Mouse (Mus musculus): ENCODE data around the gene Fbxw9. TPM values are rescaled to one million over a fixed set of nuclear protein-coding genes. Genes with fewer than 3 reads are reported as not detected.

Fbxw9 gene
- polyA plus RNA-seq, 1 experiment, result 32.6 TPM

- WGBS, result 87% methylated on average over 7 of the region's 7 CpGs
- Histone ChIP-seq H3K27ac (ENCODE audit: insufficient read depth, low read depth, low read length) (no peak overlapping the region), H3K4me1 (ENCODE audit: control insufficient read depth, insufficient read depth, low read length) (no peaks in the 10 kb centered on the region), H3K36me3 (ENCODE audit: control insufficient read depth, insufficient read depth, low read length) (no peaks in the 10 kb centered on the region; the same call in 1 of the 2 replicates), H3K4me3 (ENCODE audit: insufficient read depth, low read depth, low read length) (no peak overlapping the region), H3K27me3 (replicated peaks; ENCODE audit: control insufficient read depth, insufficient read depth, low read length) (no peaks in the 10 kb centered on the region)
- TF ChIP-seq POLR2A (IDR thresholded peaks at IDR 0.05; ENCODE audit: low read depth, low read length), result no peak
- DNase-seq, result no peak
These were observed 35.7 kb downstream of the Fbxw9 start for GRCm38 (mm10) chr8:85095566-85095965.

DNA sequence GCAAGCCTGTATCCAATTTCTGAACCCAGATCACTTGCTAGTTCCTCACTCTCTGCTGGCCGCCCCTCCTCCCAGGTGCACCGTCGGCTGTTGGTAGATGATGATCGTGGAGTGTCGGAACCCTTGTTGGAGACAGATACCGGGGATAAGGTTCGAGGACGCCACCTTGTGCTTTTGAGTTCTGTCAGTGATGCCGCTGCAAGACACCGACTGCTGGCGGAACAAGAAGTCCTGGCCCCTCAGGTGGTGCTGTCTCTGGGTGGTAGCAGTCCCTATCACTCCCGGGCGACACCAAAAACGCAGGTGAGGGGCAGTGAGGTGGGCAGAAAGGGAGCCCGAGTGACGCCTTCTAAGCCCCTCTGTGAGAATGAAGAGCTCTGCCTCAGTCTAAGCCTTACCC, 36.3 kb downstream of the Fbxw9 start:
- TF ChIP-seq CTCF (conservative IDR thresholded peaks at IDR 0.05; ENCODE audit: insufficient read depth, insufficient read length, low read depth, low read length) (no peak), POLR2A (IDR thresholded peaks at IDR 0.05; ENCODE audit: low read depth, low read length) (no peak)
- H3K4me1 ChIP-seq (ENCODE audit: control insufficient read depth, insufficient read depth, low read length), result no peaks in the 10 kb centered on the region
- H3K4me3 ChIP-seq (ENCODE audit: insufficient read depth, low read depth, low read length), result no peak overlapping the region
- H3K27ac ChIP-seq (ENCODE audit: insufficient read depth, low read depth, low read length), result no peak overlapping the region
- no peaks in the 10 kb centered on the region; the same call in 1 of the 2 replicates for H3K36me3 ChIP-seq (ENCODE audit: control insufficient read depth, insufficient read depth, low read length)
- WGBS, result 90% methylated on average over 16 of the region's 16 CpGs
- no peak for DNase-seq
- no peaks in the 10 kb centered on the region for H3K27me3 ChIP-seq (replicated peaks; ENCODE audit: control insufficient read depth, insufficient read depth, low read length)

DNA sequence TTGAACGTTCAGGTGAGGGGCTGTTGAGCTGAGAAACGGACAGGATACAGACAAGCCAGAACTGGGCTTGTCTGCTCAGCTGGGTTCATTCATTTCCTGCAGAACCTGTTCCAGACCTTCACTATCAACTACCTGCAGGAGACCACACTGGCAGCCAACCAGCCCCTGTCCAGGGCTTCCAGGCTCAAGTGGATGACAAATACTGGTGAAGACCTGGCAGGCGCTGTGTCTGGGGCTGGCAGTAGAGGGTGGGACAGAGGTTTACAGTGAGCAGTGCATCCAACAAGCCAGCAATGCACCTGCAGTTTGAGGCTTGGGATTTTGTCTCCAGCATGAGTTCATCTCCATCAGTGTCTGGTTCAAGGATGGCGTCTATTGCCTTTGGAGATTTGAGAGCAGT, 37.0 kb downstream of the Fbxw9 start:
- Histone ChIP-seq H3K27ac (ENCODE audit: insufficient read depth, low read depth, low read length) (no peak overlapping the region), H3K36me3 (ENCODE audit: control insufficient read depth, insufficient read depth, low read length) (no peaks in the 10 kb centered on the region; the same call in 1 of the 2 replicates), H3K27me3 (replicated peaks; ENCODE audit: control insufficient read depth, insufficient read depth, low read length) (no peaks in the 10 kb centered on the region), H3K4me3 (ENCODE audit: insufficient read depth, low read depth, low read length) (no peak overlapping the region), H3K4me1 (ENCODE audit: control insufficient read depth, insufficient read depth, low read length) (no peaks in the 10 kb centered on the region)
- no peak for TF ChIP-seq POLR2A (IDR thresholded peaks at IDR 0.05; ENCODE audit: low read depth, low read length)
- TF ChIP-seq CTCF (conservative IDR thresholded peaks at IDR 0.05; ENCODE audit: insufficient read depth, insufficient read length, low read depth, low read length), result no peak
- DNase-seq, result no peak
- WGBS, result 90% methylated on average over 4 of the region's 4 CpGs

DNA sequence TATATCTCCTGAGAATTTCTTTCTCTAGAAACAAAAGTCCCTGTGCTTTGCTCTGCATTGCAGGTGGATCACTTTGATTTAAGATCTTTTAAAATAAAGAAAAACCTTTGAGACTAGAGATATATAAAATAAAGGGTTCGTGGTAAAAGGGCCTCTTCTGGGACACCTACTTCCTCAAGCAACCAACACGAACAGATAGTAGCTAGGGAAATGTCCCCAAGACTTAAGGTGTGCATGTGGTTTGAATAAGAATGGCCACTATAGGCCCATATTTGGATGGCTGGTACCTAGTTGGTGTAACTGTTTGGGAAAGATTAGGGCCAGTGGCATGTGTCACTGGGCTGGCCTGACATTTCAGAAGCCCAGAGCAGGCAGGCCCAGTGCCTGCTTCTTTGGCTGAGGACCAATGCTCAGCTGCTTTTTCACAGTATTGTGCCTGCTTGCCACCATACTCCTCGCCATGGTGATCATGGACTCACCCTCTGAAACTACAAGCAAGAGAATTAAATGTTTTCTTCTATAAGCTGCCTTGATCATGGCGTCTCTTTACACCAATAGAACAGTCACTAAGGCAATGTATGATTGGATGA, 40.3 kb downstream of the Fbxw9 start:
- H3K27me3 ChIP-seq (replicated peaks; ENCODE audit: control insufficient read depth, insufficient read depth, low read length), result no peaks in the 10 kb centered on the region
- H3K36me3 ChIP-seq (ENCODE audit: control insufficient read depth, insufficient read depth, low read length), result no peaks in the 10 kb centered on the region; the same call in 1 of the 2 replicates
- 86% methylated on average over 4 of the region's 4 CpGs for WGBS
- no peak for TF ChIP-seq CTCF (conservative IDR thresholded peaks at IDR 0.05; ENCODE audit: insufficient read depth, insufficient read length, low read depth, low read length)
- no peak for DNase-seq
- H3K27ac ChIP-seq (ENCODE audit: insufficient read depth, low read depth, low read length), result no peak overlapping the region
- no peak overlapping the region for H3K4me3 ChIP-seq (ENCODE audit: insufficient read depth, low read depth, low read length)
- no peaks in the 10 kb centered on the region for H3K4me1 ChIP-seq (ENCODE audit: control insufficient read depth, insufficient read depth, low read length)

GRCm38 (mm10) chr8:85113241-85113640, 53.4 kb downstream of the Fbxw9 start:
- TF ChIP-seq CTCF (conservative IDR thresholded peaks at IDR 0.05; ENCODE audit: insufficient read depth, insufficient read length, low read depth, low read length) (no peak), POLR2A (IDR thresholded peaks at IDR 0.05; ENCODE audit: low read depth, low read length) (no peak)
- no peak for DNase-seq
- WGBS, result 93% methylated on average over 10 of the region's 10 CpGs
- Histone ChIP-seq H3K36me3 (ENCODE audit: control insufficient read depth, insufficient read depth, low read length) (peaks cover 14% of the 10 kb centered on the region), H3K4me3 (ENCODE audit: insufficient read depth, low read depth, low read length) (no peak overlapping the region), H3K4me1 (ENCODE audit: control insufficient read depth, insufficient read depth, low read length) (no peaks in the 10 kb centered on the region), H3K27me3 (replicated peaks; ENCODE audit: control insufficient read depth, insufficient read depth, low read length) (no peaks in the 10 kb centered on the region), H3K27ac (ENCODE audit: insufficient read depth, low read depth, low read length) (no peak overlapping the region)

DNA sequence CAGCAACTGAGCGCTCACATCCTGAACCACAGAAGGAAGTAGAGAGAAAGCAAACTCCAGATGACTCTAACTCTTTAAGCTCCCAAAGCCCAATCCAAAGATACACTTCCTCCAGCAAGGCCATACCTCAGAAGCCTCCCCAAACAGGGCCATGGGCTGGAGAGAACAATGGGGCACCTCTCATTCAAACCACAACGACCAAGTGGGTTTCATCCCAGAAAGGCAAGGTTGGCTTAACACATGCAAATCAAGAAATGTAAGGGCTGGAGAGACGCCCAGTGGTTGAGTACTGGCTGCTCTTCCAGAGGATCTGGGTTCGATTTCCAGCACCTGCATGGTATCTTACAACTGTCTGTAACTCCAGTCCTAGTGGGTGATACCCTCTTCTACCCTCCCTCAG, 55.6 kb downstream of the Fbxw9 start:
- no peak for TF ChIP-seq POLR2A (IDR thresholded peaks at IDR 0.05; ENCODE audit: low read depth, low read length)
- TF ChIP-seq CTCF (conservative IDR thresholded peaks at IDR 0.05; ENCODE audit: insufficient read depth, insufficient read length, low read depth, low read length), result no peak
- no peak overlapping the region for H3K4me3 ChIP-seq (ENCODE audit: insufficient read depth, low read depth, low read length)

More for the DNA sequence above, 55.6 kb downstream of the Fbxw9 start:
- peaks cover 7% of the 10 kb centered on the region for H3K4me1 ChIP-seq (ENCODE audit: control insufficient read depth, insufficient read depth, low read length)
- H3K36me3 ChIP-seq (ENCODE audit: control insufficient read depth, insufficient read depth, low read length), result peaks cover 6% of the 10 kb centered on the region
- DNase-seq, result no peak
- 81% methylated on average over 4 of the region's 4 CpGs for WGBS
- no peaks in the 10 kb centered on the region for H3K27me3 ChIP-seq (replicated peaks; ENCODE audit: control insufficient read depth, insufficient read depth, low read length)
- H3K27ac ChIP-seq (ENCODE audit: insufficient read depth, low read depth, low read length), result no peak overlapping the region

Other genes starting within 250 kb of the Fbxw9 start
- 4.4 and 4.5 TPM in 2 replicates for gene Dand5, start 237.2 kb upstream of the Fbxw9 start, polyA plus RNA-seq (2012; rRNA removed)
- 24.2 and 41.0 TPM in 2 replicates for gene Gadd45gip1, start 228.5 kb upstream of the Fbxw9 start, polyA plus RNA-seq (2012; rRNA removed)
- gene Rad23a, start 219.4 kb upstream of the Fbxw9 start, polyA plus RNA-seq (2012; rRNA removed), result 73.0 TPM in 2 replicates
- 316 and 337 TPM in 2 replicates for gene Calr, start 213.1 kb upstream of the Fbxw9 start, polyA plus RNA-seq (2012; rRNA removed)
- gene Farsa, start 203.1 kb upstream of the Fbxw9 start, polyA plus RNA-seq (2012; rRNA removed), result 37.5 and 37.6 TPM in 2 replicates
- gene Syce2, start 187.9 kb upstream of the Fbxw9 start, polyA plus RNA-seq (2012; rRNA removed), result 0.87 and 1.7 TPM in 2 replicates
- gene Gcdh, start 166.1 kb upstream of the Fbxw9 start, polyA plus RNA-seq (2012; rRNA removed), result 700 TPM in 2 replicates
- gene Klf1, start 158.1 kb upstream of the Fbxw9 start, polyA plus RNA-seq (2012; rRNA removed), result 3.2 and 6.0 TPM in 2 replicates
- gene Dnase2a, start 151.5 kb upstream of the Fbxw9 start, polyA plus RNA-seq (2012; rRNA removed), result 19.0 and 20.1 TPM in 2 replicates
- gene Mast1, start 122.7 kb upstream of the Fbxw9 start, polyA plus RNA-seq (2012; rRNA removed), result 0.18 and 0.38 TPM in 2 replicates
- not detected in 2 replicates for gene Rtbdn, start 113.1 kb upstream of the Fbxw9 start, polyA plus RNA-seq (2012; rRNA removed)
- not detected in 2 replicates for gene Gm49661, start 90.6 kb upstream of the Fbxw9 start, polyA plus RNA-seq (2012; rRNA removed)
- gene Prdx2, start 90.5 kb upstream of the Fbxw9 start, polyA plus RNA-seq (2012; rRNA removed), result 304 and 376 TPM in 2 replicates
- gene Rnaseh2a, start 90.3 kb upstream of the Fbxw9 start, polyA plus RNA-seq (2012; rRNA removed), result 29.4 and 34.4 TPM in 2 replicates
- 19.2 and 20.9 TPM in 2 replicates for gene Junb, start 81.3 kb upstream of the Fbxw9 start, polyA plus RNA-seq (2012; rRNA removed)
- gene Hook2, start 69.5 kb upstream of the Fbxw9 start, polyA plus RNA-seq (2012; rRNA removed), result 34.5 and 34.6 TPM in 2 replicates
- not detected in 2 replicates for gene Best2, start 45.5 kb upstream of the Fbxw9 start, polyA plus RNA-seq (2012; rRNA removed)
- 266 and 270 TPM in 2 replicates for gene Asna1, start 34.8 kb upstream of the Fbxw9 start, polyA plus RNA-seq (2012; rRNA removed)
- gene Trir, start 33.2 kb upstream of the Fbxw9 start, polyA plus RNA-seq (2012; rRNA removed), result 103 and 111 TPM in 2 replicates
- gene Tnpo2, start 23.1 kb upstream of the Fbxw9 start, polyA plus RNA-seq (2012; rRNA removed), result 36.1 and 45.0 TPM in 2 replicates
- gene Gm5741, start 7.9 kb downstream of the Fbxw9 start, polyA plus RNA-seq (2012; rRNA removed), result 0.91 TPM in 1 of 2 replicates, not detected in the other
- gene Dhps, start 11.7 kb downstream of the Fbxw9 start, polyA plus RNA-seq (2012; rRNA removed), result 26.0 and 30.8 TPM in 2 replicates
- gene Wdr83os, start 20.7 kb downstream of the Fbxw9 start, polyA plus RNA-seq (2012; rRNA removed), result 141 and 157 TPM in 2 replicates
- 33.7 and 37.7 TPM in 2 replicates for gene Wdr83, start 21.3 kb downstream of the Fbxw9 start, polyA plus RNA-seq (2012; rRNA removed)
- gene Man2b1, start 23.2 kb downstream of the Fbxw9 start, polyA plus RNA-seq (2012; rRNA removed), result 111 and 116 TPM in 2 replicates
- 0.76 and 0.84 TPM in 2 replicates for gene Zfp791, start 63.0 kb downstream of the Fbxw9 start, polyA plus RNA-seq (2012; rRNA removed)
- not detected in 2 replicates for gene Cks1brt, start 91.9 kb downstream of the Fbxw9 start, polyA plus RNA-seq (2012; rRNA removed)
- not detected in 2 replicates for gene Olfr371, start 165.9 kb downstream of the Fbxw9 start, polyA plus RNA-seq (2012; rRNA removed)
- 6.9 and 9.9 TPM in 2 replicates for gene Orc6, start 239.6 kb downstream of the Fbxw9 start, polyA plus RNA-seq (2012; rRNA removed)
- 26.0 and 33.3 TPM in 2 replicates for gene Vps35, start 239.7 kb downstream of the Fbxw9 start, polyA plus RNA-seq (2012; rRNA removed)

All from kidney, adult 2 months (tissue).